Mouse (Mus musculus): Measurements from ENCODE around the gene Ttc14.

DNA sequence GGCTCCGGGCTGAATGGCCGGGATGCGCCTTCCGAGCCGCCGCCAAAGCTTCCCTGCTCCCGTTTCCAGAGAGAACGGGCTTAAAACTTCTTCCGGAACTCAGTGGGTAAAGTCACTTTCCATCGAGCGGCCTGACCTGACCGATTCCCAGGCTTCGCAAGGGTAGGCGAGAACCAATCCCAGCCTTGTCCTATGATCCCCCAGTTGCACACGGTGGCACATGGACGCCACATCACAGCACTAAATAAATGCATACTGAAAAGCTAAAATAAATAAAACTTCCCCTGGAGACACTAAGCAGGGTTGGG lies 835 bp downstream of the Ttc14 start:
- TF ChIP-seq CTCF (conservative IDR thresholded peaks at IDR 0.05; ENCODE audit: insufficient read depth, insufficient read length, low read depth, low read length) = no peak
- no peak for TF ChIP-seq POLR2A (IDR thresholded peaks at IDR 0.05; ENCODE audit: low read depth, low read length)
